Mouse (Mus musculus) cortical plate, adult 2 months (tissue): ENCODE measurements around the gene Leo1.
"Not testable (repeated sequence)": the region's sequence is repeated elsewhere in the genome, so short reads cannot be mapped to it uniquely, and the experiment has no call there.

Source experiments
- CTCF ChIP-seq: fragments of 200-500 bp; IDR thresholded peaks from 2 replicates; pipeline ENCODE4 v1.5.1; 2011; ENCODE audit warnings: mild to moderate bottlenecking, control low read depth, low read length; ENCODE audit not compliant: insufficient read depth; ENCODE audit errors: extremely low read depth
- POLR2A ChIP-seq: fragments of 200-500 bp; IDR thresholded peaks from 2 replicates; pipeline ENCODE4 v1.6.1; 2011; ENCODE audit warnings: mild to moderate bottlenecking, low read length, control low read depth; ENCODE audit not compliant: insufficient read depth; ENCODE audit errors: extremely low read depth

DNA sequence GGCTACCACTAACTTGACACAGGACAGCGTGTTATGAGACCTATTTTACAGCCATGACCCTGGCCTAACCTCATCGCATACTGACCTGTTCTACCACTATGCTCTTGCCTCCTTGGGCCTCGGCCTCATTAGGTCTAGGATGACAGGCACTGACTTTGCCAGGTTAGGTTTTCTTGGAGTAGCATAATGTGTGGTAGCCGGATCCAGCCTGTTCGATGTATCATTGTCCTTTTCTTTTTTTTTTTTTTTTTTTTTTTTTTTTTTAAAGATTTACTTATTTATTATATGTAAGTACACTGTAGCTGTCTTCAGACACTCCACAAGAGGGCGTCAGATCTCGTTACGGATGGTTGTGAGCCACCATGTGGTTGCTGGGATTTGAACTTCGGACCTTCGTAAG, 5.2 kb downstream of the Leo1 start:
- not testable (repeated sequence) for TF ChIP-seq CTCF, POLR2A
